Mouse (Mus musculus): ENCODE measurements around the gene Kctd10. TPM values are rescaled to one million over a fixed set of nuclear protein-coding genes. Genes with fewer than 3 reads are reported as not detected.
A peak's percentile ranks its signal among the peaks of the same experiment; 100 is the strongest.

Kctd10 gene
- polyA plus RNA-seq, 1 experiment from 2014 or later: 101 TPM

GRCm38 (mm10) chr5:114412361-114412998 lies 32.2 kb upstream of the Kctd10 start:
- H3K4me1 ChIP-seq: peaks cover 11% of the 10 kb centered on the region
- H3K9ac ChIP-seq: no peak overlapping the region
- H3K9me3 ChIP-seq (replicated peaks): no peaks in the 10 kb centered on the region
- peak overlapping the region; percentile 45; the same call in 1 of the 2 replicates for H3K27ac ChIP-seq
- ATAC-seq (replicated peaks; ENCODE audit: low FRiP score): no peak
- no peaks in the 10 kb centered on the region for H3K27me3 ChIP-seq
- 50% methylated on average over 23 of the region's 23 CpGs for WGBS
- no peak overlapping the region for H3K4me2 ChIP-seq
- no peak overlapping the region for H3K4me3 ChIP-seq (replicated peaks)
- H3K36me3 ChIP-seq: peaks cover 100% of the 10 kb centered on the region

GRCm38 (mm10) chr5:114410429-114410828 lies 30.1 kb upstream of the Kctd10 start:
- Histone ChIP-seq H3K4me1 (peaks cover 11% of the 10 kb centered on the region), H3K27me3 (no peaks in the 10 kb centered on the region), H3K9ac (no peak overlapping the region), H3K27ac (no peak overlapping the region), H3K4me2 (no peak overlapping the region), H3K9me3 (replicated peaks) (no peaks in the 10 kb centered on the region), H3K4me3 (replicated peaks) (no peak overlapping the region), H3K36me3 (peaks cover 100% of the 10 kb centered on the region)
- WGBS: 89% methylated on average over 13 of the region's 13 CpGs
- ATAC-seq (replicated peaks; ENCODE audit: low FRiP score): no peak

DNA sequence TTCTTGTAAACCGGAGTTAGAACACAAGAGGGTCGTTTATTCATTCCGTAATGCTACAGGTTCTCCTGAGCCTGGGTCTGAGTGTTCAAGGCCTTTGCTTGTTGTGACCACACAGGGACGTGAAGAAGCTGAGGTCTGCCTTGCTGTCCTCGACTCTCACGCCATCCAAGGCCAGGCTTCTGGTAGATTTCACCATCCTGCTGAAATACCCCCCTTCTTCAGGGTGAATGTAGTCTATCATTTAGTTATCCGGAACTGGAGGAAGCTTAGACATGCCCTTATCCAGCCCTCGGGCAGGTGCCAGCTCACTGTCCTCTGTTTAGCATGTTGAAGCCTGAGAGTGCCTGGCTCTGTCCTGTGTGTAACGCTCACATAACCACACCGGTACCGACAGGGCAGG lies 28.5 kb upstream of the Kctd10 start:
- WGBS: 91% methylated on average over 11 of the region's 11 CpGs
- Histone ChIP-seq H3K36me3 (peaks cover 100% of the 10 kb centered on the region), H3K9ac (no peak overlapping the region), H3K9me3 (replicated peaks) (no peaks in the 10 kb centered on the region), H3K4me2 (no peak overlapping the region), H3K4me1 (peaks cover 11% of the 10 kb centered on the region), H3K27ac (no peak overlapping the region), H3K27me3 (no peaks in the 10 kb centered on the region), H3K4me3 (replicated peaks) (no peak overlapping the region)
- no peak for ATAC-seq (replicated peaks; ENCODE audit: low FRiP score)

GRCm38 (mm10) chr5:114407810-114408209 lies 27.5 kb upstream of the Kctd10 start:
- no peak for ATAC-seq (replicated peaks; ENCODE audit: low FRiP score)
- 88% methylated on average over 9 of the region's 9 CpGs for WGBS
- peaks cover 100% of the 10 kb centered on the region for H3K36me3 ChIP-seq

DNA sequence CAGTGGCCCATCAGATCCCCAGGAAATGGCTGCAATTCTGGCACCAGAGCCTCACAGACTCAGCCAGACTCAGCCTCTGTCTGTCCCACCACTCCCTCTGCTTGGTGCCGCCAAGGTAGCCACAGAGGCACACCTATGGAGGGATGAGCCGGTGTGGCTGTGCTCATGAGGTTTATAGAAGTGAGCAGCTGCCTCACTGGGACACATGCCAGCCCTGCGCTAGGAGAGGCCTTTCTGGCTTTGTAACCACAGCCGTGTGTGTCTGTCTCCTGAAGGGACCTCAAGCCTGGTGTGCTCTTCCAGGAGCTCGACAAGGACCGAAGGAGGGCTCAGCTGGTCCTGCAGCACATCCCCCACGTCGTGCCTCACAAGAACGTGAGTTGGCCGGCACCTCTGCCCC lies 27.0 kb upstream of the Kctd10 start:
- Histone ChIP-seq H3K36me3 (peaks cover 100% of the 10 kb centered on the region), H3K4me2 (no peak overlapping the region), H3K9me3 (replicated peaks) (no peaks in the 10 kb centered on the region), H3K27ac (no peak overlapping the region), H3K4me1 (peaks cover under 1% of the 10 kb centered on the region; the same call in 1 of the 2 replicates), H3K27me3 (no peaks in the 10 kb centered on the region), H3K9ac (no peak overlapping the region), H3K4me3 (replicated peaks) (no peak overlapping the region)
- no peak for ATAC-seq (replicated peaks; ENCODE audit: low FRiP score)
- WGBS: 84% methylated on average over 10 of the region's 10 CpGs

More at GRCm38 (mm10) chr5:114407810-114408209, 27.5 kb upstream of the Kctd10 start:
- no peak overlapping the region for H3K27ac ChIP-seq
- H3K4me1 ChIP-seq: peaks cover 5% of the 10 kb centered on the region
- H3K4me3 ChIP-seq (replicated peaks): no peak overlapping the region
- H3K9ac ChIP-seq: no peak overlapping the region
- H3K27me3 ChIP-seq: no peaks in the 10 kb centered on the region
- H3K4me2 ChIP-seq: no peak overlapping the region
- no peaks in the 10 kb centered on the region for H3K9me3 ChIP-seq (replicated peaks)

DNA sequence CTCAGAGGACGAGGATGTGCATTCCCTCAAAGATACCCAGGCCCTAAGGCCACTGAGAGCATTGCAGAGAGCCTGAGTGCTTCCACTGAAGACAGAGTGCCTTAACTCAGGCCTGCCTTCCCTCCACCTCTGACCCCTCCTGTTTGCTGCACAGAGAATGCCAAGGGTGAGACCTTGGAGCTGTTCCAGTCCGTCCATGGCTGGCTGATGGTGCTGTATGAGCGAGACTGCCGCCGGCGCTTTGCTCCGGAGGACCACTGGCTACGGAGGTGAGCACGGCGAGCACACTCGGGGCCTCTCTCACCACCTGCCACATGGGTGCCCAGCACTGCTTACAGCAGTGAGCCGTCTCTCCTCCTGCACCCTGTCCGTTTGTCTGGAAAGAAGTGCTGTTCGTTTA lies 26.3 kb upstream of the Kctd10 start:
- ATAC-seq (replicated peaks; ENCODE audit: low FRiP score): no peak
- Histone ChIP-seq H3K27me3 (no peaks in the 10 kb centered on the region), H3K4me2 (no peak overlapping the region), H3K27ac (no peak overlapping the region), H3K9ac (no peak overlapping the region), H3K4me3 (replicated peaks) (no peak overlapping the region), H3K36me3 (peaks cover 100% of the 10 kb centered on the region), H3K4me1 (no peaks in the 10 kb centered on the region), H3K9me3 (replicated peaks) (no peaks in the 10 kb centered on the region)
- WGBS: 92% methylated on average over 14 of the region's 14 CpGs

- Histone ChIP-seq H3K4me3 (replicated peaks) (no peak overlapping the region), H3K4me1 (no peaks in the 10 kb centered on the region), H3K27me3 (no peaks in the 10 kb centered on the region), H3K36me3 (peaks cover 99% of the 10 kb centered on the region), H3K27ac (no peak overlapping the region), H3K4me2 (no peak overlapping the region), H3K9me3 (replicated peaks) (no peaks in the 10 kb centered on the region), H3K9ac (no peak overlapping the region)
- no peak for ATAC-seq (replicated peaks; ENCODE audit: low FRiP score)
- 77% methylated on average over 9 of the region's 9 CpGs for WGBS
Measured at GRCm38 (mm10) chr5:114393169-114393568, 12.9 kb upstream of the Kctd10 start.

DNA sequence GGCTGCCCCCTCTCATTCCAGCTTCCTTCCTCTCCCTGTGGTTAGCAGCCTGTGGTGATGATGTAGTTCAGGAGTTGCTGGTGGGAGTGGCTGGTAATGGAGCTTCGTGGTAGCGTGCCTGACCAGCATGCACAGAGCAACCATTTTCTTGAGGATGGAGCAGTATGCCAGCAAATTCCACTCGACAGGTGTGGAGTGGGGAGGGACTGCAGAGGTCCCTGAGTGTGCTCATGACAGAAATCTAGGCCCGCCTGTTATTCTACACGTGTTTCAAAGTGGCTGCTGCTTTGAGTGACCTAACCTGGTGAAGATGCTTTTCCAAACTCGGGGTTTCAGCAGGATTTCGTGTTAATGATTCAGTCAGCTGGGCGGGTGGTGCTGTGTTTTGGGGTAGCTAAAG lies 4.1 kb upstream of the Kctd10 start:
- Histone ChIP-seq H3K4me2 (no peak overlapping the region), H3K9me3 (replicated peaks) (no peaks in the 10 kb centered on the region), H3K36me3 (peaks cover 64% of the 10 kb centered on the region), H3K4me1 (peaks cover 19% of the 10 kb centered on the region), H3K27me3 (no peaks in the 10 kb centered on the region), H3K9ac (no peak overlapping the region), H3K4me3 (replicated peaks) (no peak overlapping the region), H3K27ac (no peak overlapping the region)
- whole genome bisulfite sequencing: 94% methylated on average over 8 of the region's 8 CpGs
- ATAC-seq (replicated peaks; ENCODE audit: low FRiP score): no peak

DNA sequence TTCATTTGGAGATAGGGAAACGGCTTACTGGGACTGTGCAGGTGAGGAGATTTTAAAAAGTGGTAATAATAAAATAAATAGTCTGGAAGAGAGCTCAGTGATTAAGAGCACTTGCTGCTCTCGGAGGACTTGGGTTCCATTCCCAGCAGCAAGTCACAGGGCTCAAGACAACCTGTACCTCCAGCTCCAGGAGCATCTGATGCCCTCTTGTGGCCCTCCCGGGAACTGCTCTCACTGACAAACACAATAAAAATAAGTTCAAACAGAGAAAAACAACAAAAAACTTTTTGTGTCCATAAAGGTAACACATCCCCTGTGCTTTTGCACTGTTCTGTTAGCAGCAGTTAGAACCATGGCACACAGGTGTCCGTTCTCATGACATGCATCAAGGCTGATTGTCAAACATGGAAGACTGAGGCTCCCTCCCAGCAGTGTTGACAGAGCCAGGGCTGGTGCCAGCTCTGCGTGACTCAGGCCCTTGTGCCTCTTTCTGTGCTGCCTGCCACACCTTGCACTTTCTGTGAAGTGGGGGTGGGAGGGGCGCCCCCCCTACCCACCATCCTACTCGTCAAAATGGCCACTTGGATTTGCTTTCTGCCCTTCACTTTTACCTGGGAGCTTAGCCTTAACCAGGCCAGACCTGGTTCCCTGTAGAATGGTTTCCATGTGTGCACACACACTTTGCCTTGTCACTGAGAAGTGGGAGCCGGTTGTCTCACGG lies 3.0 kb upstream of the Kctd10 start:
- Histone ChIP-seq H3K9me3 (replicated peaks) (no peaks in the 10 kb centered on the region), H3K4me1 (peaks cover 30% of the 10 kb centered on the region), H3K4me3 (replicated peaks) (no peak overlapping the region), H3K4me2 (no peak overlapping the region), H3K9ac (no peak overlapping the region), H3K27me3 (no peaks in the 10 kb centered on the region), H3K36me3 (peaks cover 53% of the 10 kb centered on the region), H3K27ac (no peak overlapping the region)
- WGBS: 83% methylated on average over 9 of the region's 9 CpGs
- no peak for ATAC-seq (replicated peaks; ENCODE audit: low FRiP score)

- peak overlapping the region; percentile 98 for H3K9ac ChIP-seq
- H3K4me2 ChIP-seq: peak overlapping the region; percentile 69
- peak overlapping the region; percentile 92 for H3K4me3 ChIP-seq (replicated peaks)
- H3K36me3 ChIP-seq: peaks cover 33% of the 10 kb centered on the region
- H3K9me3 ChIP-seq (replicated peaks): no peaks in the 10 kb centered on the region
- WGBS: under 1% methylated on average over 18 of the region's 18 CpGs
- no peaks in the 10 kb centered on the region for H3K27me3 ChIP-seq
- peak overlapping the region; percentile 92 for H3K27ac ChIP-seq
- ATAC-seq (replicated peaks; ENCODE audit: low FRiP score): peak; percentile 6
- peaks cover 53% of the 10 kb centered on the region for H3K4me1 ChIP-seq
Measured at GRCm38 (mm10) chr5:114381013-114381351, 674 bp upstream of the Kctd10 start.

DNA sequence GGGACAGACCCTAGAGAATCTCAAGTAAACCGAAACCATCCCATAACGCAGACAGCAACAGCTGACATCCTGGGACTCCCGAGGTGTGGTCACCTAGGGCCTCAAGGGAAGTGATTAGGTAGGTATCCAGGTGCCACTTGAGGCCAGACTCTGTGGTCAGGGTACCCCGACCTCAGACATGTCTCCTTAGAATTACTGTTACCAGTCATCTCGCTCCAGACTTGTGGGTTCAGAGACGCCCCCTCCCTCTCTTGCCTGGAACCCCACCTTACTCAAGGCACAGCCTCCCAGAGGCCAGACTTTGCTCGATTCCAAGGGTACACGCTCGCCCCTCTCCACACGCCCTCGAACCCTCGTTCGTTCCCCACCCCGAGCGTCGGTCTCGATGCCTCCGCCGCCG lies 545 bp downstream of the Kctd10 start:
- H3K9ac ChIP-seq: peak overlapping the region; percentile 98
- peak overlapping the region; percentile 92 for H3K27ac ChIP-seq
- H3K4me3 ChIP-seq (replicated peaks): peak overlapping the region; percentile 92
- peaks cover 65% of the 10 kb centered on the region for H3K4me1 ChIP-seq
- peak overlapping the region; percentile 69 for H3K4me2 ChIP-seq
- ATAC-seq (replicated peaks; ENCODE audit: low FRiP score): peak; percentile 52
- 1% methylated on average over 20 of the region's 20 CpGs for WGBS
- H3K9me3 ChIP-seq (replicated peaks): no peaks in the 10 kb centered on the region
- no peaks in the 10 kb centered on the region for H3K27me3 ChIP-seq
- H3K36me3 ChIP-seq: peaks cover 30% of the 10 kb centered on the region

DNA sequence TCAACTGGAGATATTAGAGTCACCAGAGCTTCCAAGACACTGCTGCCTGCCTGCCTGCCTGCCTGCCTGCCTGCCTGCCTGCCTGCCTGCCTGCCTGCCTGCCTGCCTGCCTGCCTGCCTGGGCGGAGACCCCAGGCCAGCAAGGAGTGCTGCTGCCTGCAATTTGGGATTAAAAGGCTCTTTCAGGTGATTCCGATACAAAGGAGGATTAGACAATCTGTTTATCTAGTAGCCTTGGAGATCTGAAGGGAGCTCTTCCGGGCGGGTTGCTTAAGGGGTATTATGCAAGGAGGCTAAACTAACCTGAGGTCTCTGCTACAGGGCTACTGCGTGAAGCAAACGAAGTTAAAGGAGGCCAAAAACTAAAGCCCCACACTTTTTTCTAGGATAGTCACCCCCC lies 1.4 kb downstream of the Kctd10 start:
- 50% methylated on average over 6 of the region's 6 CpGs for WGBS
- H3K4me2 ChIP-seq: peak overlapping the region; percentile 69
- ATAC-seq (replicated peaks; ENCODE audit: low FRiP score): no peak
- H3K9ac ChIP-seq: peak overlapping the region; percentile 98
- H3K36me3 ChIP-seq: peaks cover 30% of the 10 kb centered on the region
- H3K27me3 ChIP-seq: no peaks in the 10 kb centered on the region
- H3K4me3 ChIP-seq (replicated peaks): peak overlapping the region; percentile 92
- peaks cover 74% of the 10 kb centered on the region for H3K4me1 ChIP-seq
- H3K9me3 ChIP-seq (replicated peaks): no peaks in the 10 kb centered on the region
- H3K27ac ChIP-seq: peak overlapping the region; percentile 81

Data from kidney, embryonic 15.5 days (tissue).